Mouse (Mus musculus) forebrain, embryonic 15.5 days (tissue): ENCODE measurements at regions not wholly inside any gene's neighbourhood (a gene's known extent, or its start where the extent isn't known, plus 50 kb on each side); places are given as distances from the start of the nearest gene placed in this dataset.

Experiments
- ATAC-seq: fragments of 200-750 bp; cut with Nextera tagmentation; replicated peaks from 2 replicates; pipeline ENCODE4 v1.8.0; 2017; ENCODE audit warnings: mild to moderate bottlenecking, moderate TSS enrichment, moderate library complexity
- H3K27ac ChIP-seq: fragments of 300-500 bp; sonication (generic); replicated peaks from 2 replicates; pipeline ENCODE4 v1.5.1; 2015; ENCODE audit warnings: mild to moderate bottlenecking, inconsistent platforms
- H3K27me3 ChIP-seq: fragments of 300-500 bp; sonication (generic); 2 replicates; pipeline ENCODE4 v1.6.1; 2015; ENCODE audit warnings: inconsistent platforms
- H3K36me3 ChIP-seq: fragments of 300-500 bp; sonication (generic); 2 replicates; pipeline ENCODE4 v1.6.1; 2015; ENCODE audit warnings: mild to moderate bottlenecking, inconsistent platforms
- H3K4me1 ChIP-seq: fragments of 300-500 bp; sonication (generic); 2 replicates; pipeline ENCODE4 v1.6.1; 2015; ENCODE audit warnings: inconsistent platforms
- H3K4me2 ChIP-seq: fragments of 300-500 bp; sonication (generic); replicated peaks from 2 replicates; pipeline ENCODE4 v1.6.1; 2015; ENCODE audit warnings: mild to moderate bottlenecking, inconsistent platforms
- H3K4me3 ChIP-seq: fragments of 300-500 bp; sonication (generic); 2 replicates; pipeline ENCODE4 v1.5.1; 2015; ENCODE audit warnings: mild to moderate bottlenecking, inconsistent platforms
- H3K9ac ChIP-seq: fragments of 300-500 bp; sonication (generic); replicated peaks from 2 replicates; pipeline ENCODE4 v1.6.1; 2015; ENCODE audit warnings: mild to moderate bottlenecking, inconsistent platforms
- H3K9me3 ChIP-seq: fragments of 300-500 bp; sonication (generic); 2 replicates; pipeline ENCODE4 v1.6.1; 2016; ENCODE audit warnings: inconsistent platforms
- WGBS: fragments of 180-500 bp; shearing (Covaris S2); methylation state at CpG from one replicate; pipeline ENCODE4 v1.1.7; 2015; ENCODE audit warnings: mixed read lengths; 5-methylcytosine and 5-hydroxymethylcytosine counted together

- Histone ChIP-seq H3K27me3 (no peaks in the 10 kb centered on the region), H3K4me1 (no peaks in the 10 kb centered on the region), H3K9ac (no peak overlapping the region), H3K4me2 (no peak overlapping the region), H3K27ac (no peak overlapping the region), H3K4me3 (no peak overlapping the region), H3K9me3 (no peaks in the 10 kb centered on the region), H3K36me3 (no peaks in the 10 kb centered on the region)
- ATAC-seq, result no peak
- 79% methylated on average over 2 of the region's 2 CpGs for WGBS
Measured at GRCm38 (mm10) chr7:145007216-145007615, 67.5 kb upstream of the Ccnd1 start.

GRCm38 (mm10) chr7:145001503-145002084 lies 61.9 kb upstream of the Ccnd1 start:
- 78% methylated on average over 4 of the region's 4 CpGs for WGBS
- no peak for ATAC-seq
- Histone ChIP-seq H3K4me2 (no peak overlapping the region), H3K9me3 (no peaks in the 10 kb centered on the region), H3K4me1 (no peaks in the 10 kb centered on the region), H3K4me3 (no peak overlapping the region), H3K36me3 (no peaks in the 10 kb centered on the region), H3K27me3 (no peaks in the 10 kb centered on the region), H3K27ac (no peak overlapping the region), H3K9ac (no peak overlapping the region)

GRCm38 (mm10) chr7:144999741-145000140 lies 60.0 kb upstream of the Ccnd1 start:
- Histone ChIP-seq H3K27me3 (no peaks in the 10 kb centered on the region), H3K9ac (no peak overlapping the region), H3K4me1 (no peaks in the 10 kb centered on the region), H3K9me3 (no peaks in the 10 kb centered on the region), H3K4me3 (no peak overlapping the region), H3K4me2 (no peak overlapping the region), H3K27ac (no peak overlapping the region), H3K36me3 (no peaks in the 10 kb centered on the region)
- ATAC-seq, result no peak
- WGBS, result 77% methylated on average over 3 of the region's 3 CpGs

- Histone ChIP-seq H3K9ac (no peak overlapping the region), H3K9me3 (no peaks in the 10 kb centered on the region), H3K27me3 (no peaks in the 10 kb centered on the region), H3K4me2 (no peak overlapping the region), H3K4me3 (no peak overlapping the region), H3K36me3 (no peaks in the 10 kb centered on the region), H3K4me1 (no peaks in the 10 kb centered on the region), H3K27ac (no peak overlapping the region)
- WGBS, result 62% methylated on average over 3 of the region's 3 CpGs
- no peak for ATAC-seq
Measured at GRCm38 (mm10) chr7:144996847-144997246, 57.1 kb upstream of the Ccnd1 start.

GRCm38 (mm10) chr7:144994229-144994628 lies 54.5 kb upstream of the Ccnd1 start:
- H3K4me3 ChIP-seq, result no peak overlapping the region
- H3K27me3 ChIP-seq, result no peaks in the 10 kb centered on the region
- 82% methylated on average over 4 of the region's 4 CpGs for WGBS
- H3K4me1 ChIP-seq, result no peaks in the 10 kb centered on the region
- H3K4me2 ChIP-seq, result no peak overlapping the region
- H3K36me3 ChIP-seq, result no peaks in the 10 kb centered on the region
- H3K27ac ChIP-seq, result no peak overlapping the region
- H3K9me3 ChIP-seq, result no peaks in the 10 kb centered on the region
- no peak for ATAC-seq
- no peak overlapping the region for H3K9ac ChIP-seq

- no peak overlapping the region for H3K27ac ChIP-seq
- H3K4me3 ChIP-seq, result no peak overlapping the region
- ATAC-seq, result no peak
- 67% methylated on average over 4 of the region's 4 CpGs for WGBS
- H3K36me3 ChIP-seq, result no peaks in the 10 kb centered on the region
- H3K4me1 ChIP-seq, result no peaks in the 10 kb centered on the region
- H3K9ac ChIP-seq, result no peak overlapping the region
- H3K27me3 ChIP-seq, result no peaks in the 10 kb centered on the region
- H3K4me2 ChIP-seq, result no peak overlapping the region
- no peaks in the 10 kb centered on the region for H3K9me3 ChIP-seq
Measured at GRCm38 (mm10) chr7:144993566-144993965, 53.8 kb upstream of the Ccnd1 start.

- no peak overlapping the region for H3K9ac ChIP-seq
Measured at GRCm38 (mm10) chr7:144991760-144992159, 52.0 kb upstream of the Ccnd1 start.

More at GRCm38 (mm10) chr7:144991760-144992159, 52.0 kb upstream of the Ccnd1 start:
- Histone ChIP-seq H3K4me2 (no peak overlapping the region), H3K36me3 (no peaks in the 10 kb centered on the region), H3K9me3 (no peaks in the 10 kb centered on the region), H3K4me3 (no peak overlapping the region), H3K4me1 (no peaks in the 10 kb centered on the region), H3K27me3 (no peaks in the 10 kb centered on the region), H3K27ac (no peak overlapping the region)
- ATAC-seq, result no peak
- 94% methylated on average over 1 of the region's 1 CpGs for WGBS
